Mouse (Mus musculus) CD4-positive naive resting alpha-beta T cell, adult 76 days (primary cell): Measurements from ENCODE around the gene Pgrmc2. TPM values are rescaled to one million over a fixed set of nuclear protein-coding genes. Genes with fewer than 3 reads are reported as not detected.

Source experiments
- total RNA-seq: library from RNA; stranded (reverse); gene quantifications from one replicate; pipeline ENCODE4 v1.2.4, GENCODE M21; 2023

Gene Pgrmc2
- 33.5 TPM for total RNA-seq

DNA sequence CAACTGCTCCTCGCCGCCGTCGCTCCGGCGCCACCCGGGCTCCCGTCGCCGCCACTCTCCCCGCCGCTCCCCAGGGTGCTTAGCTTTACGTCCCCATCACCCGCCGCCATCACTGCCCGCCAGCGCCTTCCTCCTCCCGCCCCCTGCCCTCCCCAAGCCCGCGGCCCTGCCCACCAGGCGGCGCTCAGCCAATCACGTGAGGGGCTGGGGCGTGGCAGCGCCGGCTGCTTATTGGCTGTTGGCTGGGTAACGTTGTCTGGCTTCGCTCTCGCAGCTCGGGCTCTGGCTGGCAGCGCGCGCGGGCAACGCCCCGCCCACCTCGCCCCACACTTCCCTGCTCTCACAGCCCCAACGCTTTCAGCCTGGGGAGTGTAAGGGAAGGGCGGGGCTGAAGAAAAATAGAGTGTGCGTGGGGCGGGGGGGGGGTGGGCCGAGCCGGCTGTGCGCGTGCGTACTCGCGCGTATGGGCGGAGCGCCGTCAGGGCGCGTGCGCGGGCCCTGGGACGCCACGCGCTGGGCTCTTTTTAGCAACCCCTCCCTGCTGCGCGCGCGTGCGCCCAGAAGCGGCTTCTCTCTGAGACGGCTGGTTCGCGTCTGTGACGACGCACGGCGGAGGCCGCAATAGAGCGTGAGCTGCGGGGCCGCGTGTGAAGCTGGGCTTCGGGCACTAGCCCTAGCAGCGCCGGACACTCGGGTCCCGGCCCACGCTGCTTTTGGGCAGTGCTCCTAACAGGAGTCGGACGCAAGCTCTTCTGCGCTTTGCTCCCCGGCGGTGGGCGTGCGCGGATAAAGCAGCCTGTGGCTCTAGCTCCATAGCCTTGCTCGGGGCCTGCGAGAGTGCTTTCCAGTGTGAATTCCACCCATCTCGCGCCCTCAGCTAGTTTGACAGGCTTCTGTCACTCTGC, at the start of gene Pgrmc2:
Gene Pgrmc2, minus strand, starts transcription at position 162 of the 905 bp plus-strand sequence.

Other genes with a start within 250 kb of the Pgrmc2 start
- 13.0 TPM for gene Mfsd8, start 236.2 kb downstream of the Pgrmc2 start, total RNA-seq
- 8.7 TPM for gene Abhd18, start 236.1 kb downstream of the Pgrmc2 start, total RNA-seq
- not detected for gene 1700034I23Rik, start 180.5 kb downstream of the Pgrmc2 start, total RNA-seq
- 21.1 TPM for gene Larp1b, start 133.2 kb downstream of the Pgrmc2 start, total RNA-seq